Mouse (Mus musculus) embryo, embryonic 9.5 days (tissue): Measurements from ENCODE around the gene Ipmk.
"Not testable (repeated sequence)": the region's sequence is repeated elsewhere in the genome, so short reads cannot be mapped to it uniquely, and the experiment has no call there.

ENCODE experiments used
- DNase-seq: peaks from one replicate; pipeline ENCODE4 v3.0.0-alpha.2; 2017; ENCODE audit errors: extremely low spot score

Gene Ipmk

GRCm38 (mm10) chr10:71371881-71372280 is 24.3 kb downstream of the Ipmk start:
- no peak for DNase-seq

- DNase-seq = no peak
These were observed 26.1 kb downstream of the Ipmk start for GRCm38 (mm10) chr10:71373706-71374105.

GRCm38 (mm10) chr10:71376014-71376413 is 28.5 kb downstream of the Ipmk start:
- DNase-seq = no peak

GRCm38 (mm10) chr10:71380406-71380805 is 32.8 kb downstream of the Ipmk start:
- DNase-seq = no peak

- no peak for DNase-seq
These were observed 34.0 kb downstream of the Ipmk start for GRCm38 (mm10) chr10:71381471-71382033.

- DNase-seq = no peak
These were observed 34.5 kb downstream of the Ipmk start for GRCm38 (mm10) chr10:71382109-71382508.

GRCm38 (mm10) chr10:71382858-71383551 is 35.4 kb downstream of the Ipmk start:
- DNase-seq = no peak

- not testable (repeated sequence) for DNase-seq
These were observed 36.0 kb downstream of the Ipmk start for GRCm38 (mm10) chr10:71383552-71383924.

GRCm38 (mm10) chr10:71384159-71385044 is 36.8 kb downstream of the Ipmk start:
- no peak for DNase-seq

- no peak for DNase-seq
These were observed 41.7 kb downstream of the Ipmk start for GRCm38 (mm10) chr10:71389311-71389710.

- no peak for DNase-seq
These were observed 51.0 kb downstream of the Ipmk start for GRCm38 (mm10) chr10:71398383-71399145.

- DNase-seq = no peak
These were observed 51.8 kb downstream of the Ipmk start for GRCm38 (mm10) chr10:71399399-71399798.

GRCm38 (mm10) chr10:71399987-71400386 is 52.4 kb downstream of the Ipmk start:
- no peak for DNase-seq

GRCm38 (mm10) chr10:71400818-71401646 is 53.5 kb downstream of the Ipmk start:
- peak; percentile 56 for DNase-seq

GRCm38 (mm10) chr10:71403638-71404037 is 56.1 kb downstream of the Ipmk start:
- DNase-seq = peak; percentile 19

- no peak for DNase-seq
These were observed 58.1 kb downstream of the Ipmk start for GRCm38 (mm10) chr10:71405523-71406217.

GRCm38 (mm10) chr10:71409948-71410347 is 62.4 kb downstream of the Ipmk start:
- no peak for DNase-seq

GRCm38 (mm10) chr10:71413401-71413800 is 65.8 kb downstream of the Ipmk start:
- no peak for DNase-seq

- DNase-seq = no peak
These were observed 74.0 kb downstream of the Ipmk start for GRCm38 (mm10) chr10:71421531-71421930.
